Mouse (Mus musculus): Measurements from ENCODE around the gene Ccdc149.

DNA sequence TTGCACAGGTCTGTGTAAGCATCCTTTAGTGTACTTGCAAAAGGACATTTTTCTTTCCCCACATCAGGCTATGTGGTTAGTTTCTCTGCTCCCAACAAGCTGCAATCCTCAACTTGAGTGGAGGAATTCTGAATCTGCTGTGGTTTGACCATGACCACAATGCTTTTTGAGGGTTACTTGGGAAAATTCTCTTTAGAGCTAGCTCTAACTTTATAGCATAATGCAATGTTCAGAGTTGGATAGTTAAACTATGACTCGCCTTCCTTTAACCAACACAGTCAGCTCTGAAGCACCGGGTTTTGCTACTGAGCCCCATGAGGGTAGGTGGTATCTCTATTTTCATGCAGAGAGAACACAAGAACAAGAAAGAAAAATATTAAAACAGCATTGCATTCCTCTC lies 119.8 kb downstream of the Ccdc149 start:
- TF ChIP-seq CTCF (IDR thresholded peaks at IDR 0.05; ENCODE audit: low read depth), result no peak
- TF ChIP-seq EP300 (IDR thresholded peaks at IDR 0.05; ENCODE audit: low read depth), result no peak

Data from liver, postnatal 0 days (tissue).